Mouse (Mus musculus) kidney, embryonic 15.5 days (tissue): ENCODE results near the gene Cyren. TPM values are rescaled to one million over a fixed set of nuclear protein-coding genes. Genes with fewer than 3 reads are reported as not detected.

Experiments used
- ATAC-seq: fragments of 200-750 bp; cut with Nextera tagmentation; replicated peaks from 2 replicates; pipeline ENCODE4 v1.8.0; 2017; ENCODE audit warnings: moderate TSS enrichment; ENCODE audit not compliant: low FRiP score
- H3K27ac ChIP-seq: fragments of 300-500 bp; sonication (generic); 2 replicates; pipeline ENCODE4 v1.5.1; 2015; ENCODE audit warnings: mild to moderate bottlenecking, inconsistent platforms
- H3K27me3 ChIP-seq: fragments of 300-500 bp; sonication (generic); 2 replicates; pipeline ENCODE4 v1.6.1; 2015; ENCODE audit warnings: inconsistent platforms
- H3K36me3 ChIP-seq: fragments of 300-500 bp; sonication (generic); 2 replicates; pipeline ENCODE4 v1.6.1; 2015; ENCODE audit warnings: inconsistent platforms
- H3K4me1 ChIP-seq: fragments of 300-500 bp; sonication (generic); 2 replicates; pipeline ENCODE4 v1.6.1; 2015; ENCODE audit warnings: inconsistent platforms
- H3K4me2 ChIP-seq: fragments of 300-500 bp; sonication (generic); 2 replicates; pipeline ENCODE4 v1.6.1; 2015; ENCODE audit warnings: moderate library complexity, mild to moderate bottlenecking, inconsistent platforms
- H3K4me3 ChIP-seq: fragments of 300-500 bp; sonication (generic); replicated peaks from 2 replicates; pipeline ENCODE4 v1.5.1; 2015; ENCODE audit warnings: mild to moderate bottlenecking, inconsistent platforms
- H3K9ac ChIP-seq: fragments of 300-500 bp; sonication (generic); 2 replicates; pipeline ENCODE4 v1.6.1; 2015; ENCODE audit warnings: mild to moderate bottlenecking, inconsistent platforms
- H3K9me3 ChIP-seq: fragments of 300-500 bp; sonication (generic); replicated peaks from 2 replicates; pipeline ENCODE4 v1.6.1; 2016; ENCODE audit warnings: inconsistent platforms
- WGBS: fragments of 180-500 bp; shearing (Covaris S2); methylation state at CpG from one replicate; pipeline ENCODE4 v1.1.7; 2015; ENCODE audit warnings: mixed read lengths; 5-methylcytosine and 5-hydroxymethylcytosine counted together
- polyA plus RNA-seq: library from polyadenylated mRNA; unstranded; fragments of >200 nt; fragmentation: Nextera tagmentation; extraction: Ambion mirVana; gene quantifications from 2 replicates; pipeline ENCODE4 v1.2.1, GENCODE M21; 2015

Gene Cyren
- polyA plus RNA-seq, 1 experiment from 2014 or later = 15.6 TPM

- H3K27ac ChIP-seq = no peak overlapping the region
- H3K4me3 ChIP-seq = no peak overlapping the region
- H3K36me3 ChIP-seq = peaks cover 49% of the 10 kb centered on the region
- 82% methylated on average over 18 of the region's 18 CpGs for WGBS
- no peak overlapping the region for H3K4me2 ChIP-seq
- no peaks in the 10 kb centered on the region for H3K9me3 ChIP-seq
- no peak for ATAC-seq
- H3K4me1 ChIP-seq = peaks cover 34% of the 10 kb centered on the region
- no peak overlapping the region for H3K9ac ChIP-seq
- H3K27me3 ChIP-seq = no peaks in the 10 kb centered on the region
These were observed 29.9 kb upstream of the Cyren start for GRCm38 (mm10) chr6:34907696-34908260.

GRCm38 (mm10) chr6:34907121-34907614, 29.3 kb upstream of the Cyren start:
- no peak overlapping the region for H3K4me3 ChIP-seq
- WGBS = 74% methylated on average over 2 of the region's 2 CpGs
- H3K36me3 ChIP-seq = peaks cover 55% of the 10 kb centered on the region
- H3K9me3 ChIP-seq = no peaks in the 10 kb centered on the region
- H3K4me2 ChIP-seq = no peak overlapping the region
- ATAC-seq = no peak
- H3K27me3 ChIP-seq = no peaks in the 10 kb centered on the region
- no peak overlapping the region for H3K9ac ChIP-seq
- H3K4me1 ChIP-seq = peaks cover 37% of the 10 kb centered on the region
- no peak overlapping the region for H3K27ac ChIP-seq

GRCm38 (mm10) chr6:34906661-34907060, 28.8 kb upstream of the Cyren start:
- no peak overlapping the region for H3K4me2 ChIP-seq
- peaks cover 60% of the 10 kb centered on the region for H3K36me3 ChIP-seq

GRCm38 (mm10) chr6:34906125-34906524, 28.3 kb upstream of the Cyren start:
- Histone ChIP-seq H3K27ac (no peak overlapping the region), H3K4me1 (peaks cover 37% of the 10 kb centered on the region), H3K27me3 (no peaks in the 10 kb centered on the region), H3K36me3 (peaks cover 65% of the 10 kb centered on the region), H3K9ac (no peak overlapping the region), H3K4me2 (no peak overlapping the region), H3K9me3 (no peaks in the 10 kb centered on the region), H3K4me3 (no peak overlapping the region)
- 78% methylated on average over 2 of the region's 2 CpGs for WGBS
- ATAC-seq = no peak

More at GRCm38 (mm10) chr6:34906661-34907060, 28.8 kb upstream of the Cyren start:
- Histone ChIP-seq H3K9me3 (no peaks in the 10 kb centered on the region), H3K9ac (no peak overlapping the region), H3K27ac (no peak overlapping the region), H3K4me1 (peaks cover 37% of the 10 kb centered on the region), H3K4me3 (no peak overlapping the region), H3K27me3 (no peaks in the 10 kb centered on the region)
- ATAC-seq = no peak
- WGBS = 86% methylated on average over 4 of the region's 4 CpGs

GRCm38 (mm10) chr6:34904361-34904760, 26.5 kb upstream of the Cyren start:
- Histone ChIP-seq H3K27me3 (no peaks in the 10 kb centered on the region), H3K9me3 (no peaks in the 10 kb centered on the region), H3K27ac (0 out of 2 replicates have a peak overlapping the region, but pooled peaks have one; percentile 41), H3K4me2 (no peak overlapping the region), H3K9ac (no peak overlapping the region), H3K4me3 (no peak overlapping the region), H3K36me3 (peaks cover 82% of the 10 kb centered on the region), H3K4me1 (peaks cover 29% of the 10 kb centered on the region)
- no peak for ATAC-seq
- WGBS = 69% methylated on average over 6 of the region's 6 CpGs

GRCm38 (mm10) chr6:34903851-34904250, 26.0 kb upstream of the Cyren start:
- H3K27me3 ChIP-seq = no peaks in the 10 kb centered on the region
- H3K4me3 ChIP-seq = no peak overlapping the region
- H3K36me3 ChIP-seq = peaks cover 87% of the 10 kb centered on the region
- peaks cover 26% of the 10 kb centered on the region for H3K4me1 ChIP-seq
- no peak overlapping the region for H3K9ac ChIP-seq
- H3K27ac ChIP-seq = peak overlapping the region; percentile 41; the same call in 1 of the 2 replicates
- H3K4me2 ChIP-seq = no peak overlapping the region
- ATAC-seq = no peak
- H3K9me3 ChIP-seq = no peaks in the 10 kb centered on the region
- 49% methylated on average over 10 of the region's 10 CpGs for WGBS

GRCm38 (mm10) chr6:34903441-34903840, 25.6 kb upstream of the Cyren start:
- Histone ChIP-seq H3K4me3 (no peak overlapping the region), H3K4me1 (peaks cover 26% of the 10 kb centered on the region), H3K9ac (no peak overlapping the region), H3K4me2 (no peak overlapping the region), H3K27me3 (no peaks in the 10 kb centered on the region), H3K36me3 (peaks cover 88% of the 10 kb centered on the region), H3K27ac (no peak overlapping the region), H3K9me3 (no peaks in the 10 kb centered on the region)
- WGBS = 76% methylated on average over 5 of the region's 5 CpGs
- no peak for ATAC-seq

- Histone ChIP-seq H3K4me3 (no peak overlapping the region), H3K27ac (no peak overlapping the region), H3K36me3 (peaks cover 90% of the 10 kb centered on the region), H3K4me2 (no peak overlapping the region), H3K4me1 (peaks cover 25% of the 10 kb centered on the region), H3K27me3 (no peaks in the 10 kb centered on the region), H3K9me3 (no peaks in the 10 kb centered on the region), H3K9ac (no peak overlapping the region)
- WGBS = 76% methylated on average over 7 of the region's 7 CpGs
- ATAC-seq = no peak
These were observed 24.7 kb upstream of the Cyren start for GRCm38 (mm10) chr6:34902578-34902977.

GRCm38 (mm10) chr6:34901911-34902444, 24.1 kb upstream of the Cyren start:
- no peaks in the 10 kb centered on the region for H3K9me3 ChIP-seq
- no peak overlapping the region for H3K4me3 ChIP-seq
- H3K36me3 ChIP-seq = peaks cover 90% of the 10 kb centered on the region
- H3K4me2 ChIP-seq = no peak overlapping the region
- no peaks in the 10 kb centered on the region for H3K27me3 ChIP-seq
- no peak; the same call in 1 of the 2 replicates for ATAC-seq
- no peak overlapping the region for H3K9ac ChIP-seq
- WGBS = 69% methylated on average over 9 of the region's 9 CpGs
- H3K27ac ChIP-seq = no peak overlapping the region
- H3K4me1 ChIP-seq = peaks cover 22% of the 10 kb centered on the region

- H3K4me1 ChIP-seq = peaks cover 17% of the 10 kb centered on the region
- ATAC-seq = no peak
- peaks cover 82% of the 10 kb centered on the region for H3K36me3 ChIP-seq
- H3K27ac ChIP-seq = no peak overlapping the region
- no peaks in the 10 kb centered on the region for H3K9me3 ChIP-seq
- H3K4me3 ChIP-seq = no peak overlapping the region
- no peak overlapping the region for H3K9ac ChIP-seq
- 74% methylated on average over 2 of the region's 2 CpGs for WGBS
- no peak overlapping the region for H3K4me2 ChIP-seq
- H3K27me3 ChIP-seq = no peaks in the 10 kb centered on the region
These were observed 23.1 kb upstream of the Cyren start for GRCm38 (mm10) chr6:34900990-34901389.

- Histone ChIP-seq H3K4me1 (peaks cover 13% of the 10 kb centered on the region), H3K36me3 (peaks cover 82% of the 10 kb centered on the region), H3K9ac (no peak overlapping the region), H3K27me3 (no peaks in the 10 kb centered on the region), H3K4me3 (no peak overlapping the region), H3K9me3 (no peaks in the 10 kb centered on the region), H3K4me2 (no peak overlapping the region), H3K27ac (no peak overlapping the region)
- no peak for ATAC-seq
- WGBS = 83% methylated on average over 2 of the region's 2 CpGs
These were observed 21.3 kb upstream of the Cyren start for GRCm38 (mm10) chr6:34899127-34899526.

GRCm38 (mm10) chr6:34896168-34896780, 18.4 kb upstream of the Cyren start:
- Histone ChIP-seq H3K9ac (no peak overlapping the region), H3K9me3 (no peaks in the 10 kb centered on the region)
- ATAC-seq = no peak

More at GRCm38 (mm10) chr6:34896168-34896780, 18.4 kb upstream of the Cyren start:
- Histone ChIP-seq H3K27me3 (no peaks in the 10 kb centered on the region), H3K4me1 (no peaks in the 10 kb centered on the region), H3K36me3 (peaks cover 86% of the 10 kb centered on the region), H3K4me2 (no peak overlapping the region), H3K4me3 (no peak overlapping the region), H3K27ac (no peak overlapping the region)
- 55% methylated on average over 16 of the region's 16 CpGs for WGBS
